In the genomic region with DNA sequence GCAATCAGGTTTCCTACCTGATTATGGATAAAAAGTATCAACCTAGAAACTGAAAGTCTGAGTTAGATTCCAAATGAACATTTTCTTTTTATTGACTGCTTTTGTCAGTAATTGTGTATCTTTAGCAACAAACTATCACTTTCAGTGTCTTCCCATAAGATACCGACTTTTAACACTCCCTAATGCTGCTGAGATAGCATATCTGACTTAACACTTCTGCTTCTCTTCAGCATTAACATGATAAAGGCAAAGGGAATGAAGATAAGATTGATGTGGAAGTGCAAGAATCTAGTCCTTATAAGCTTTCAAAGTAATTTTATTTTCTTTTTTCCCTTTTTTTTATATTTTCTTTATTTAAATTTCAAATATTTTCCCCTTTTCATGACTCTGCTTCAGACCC, we compare ENCODE assay signal across 14 mouse cellular contexts.
"Had no signal": no experiment of that assay in that cellular context is flagged by ENCODE, and none has a peak within 500 bp of the region (broad histone marks: within the 10 kb centered on the region; RNA-seq: fewer than 3 reads in every experiment).

No protein-coding gene starts in this region.

- ATAC-seq: midbrain, embryonic 13.5 days; midbrain, embryonic 15.5 days had no signal

- H3K9ac ChIP-seq: lung, embryonic 14.5 days; midbrain, embryonic 13.5 days; midbrain, embryonic 15.5 days; neural tube, embryonic 12.5 days; stomach, embryonic 15.5 days had no signal

- DNase-seq: lung, adult 18-20 months; lung, embryonic 14.5 days; lung, postnatal 10 days; lung, postnatal 4 days; right cerebral cortex, postnatal 14 days; thymus, adult 2 months; thymus, postnatal 25 days had no signal

- H3K27ac ChIP-seq: midbrain, embryonic 13.5 days; midbrain, embryonic 15.5 days; neural tube, embryonic 12.5 days; stomach, embryonic 15.5 days; stomach, postnatal 0 days had no signal

- H3K27me3 ChIP-seq: megakaryocyte, embryonic 14.5 days; midbrain, embryonic 13.5 days; midbrain, embryonic 15.5 days; neural tube, embryonic 12.5 days; stomach, embryonic 15.5 days had no signal

- H3K4me1 ChIP-seq: megakaryocyte, embryonic 14.5 days; midbrain, embryonic 13.5 days; midbrain, embryonic 15.5 days; neural tube, embryonic 12.5 days; stomach, embryonic 15.5 days had no signal

- H3K4me3 ChIP-seq: megakaryocyte, embryonic 14.5 days; midbrain, embryonic 13.5 days; midbrain, embryonic 15.5 days; neural tube, embryonic 12.5 days; stomach, embryonic 15.5 days had no signal

- H3K4me2 ChIP-seq: lung, embryonic 14.5 days; midbrain, embryonic 11.5 days; midbrain, embryonic 13.5 days; midbrain, embryonic 15.5 days; neural tube, embryonic 12.5 days; stomach, embryonic 15.5 days had no signal

- H3K9me3 ChIP-seq: megakaryocyte, embryonic 14.5 days; midbrain, embryonic 13.5 days; midbrain, embryonic 15.5 days; neural tube, embryonic 12.5 days; stomach, embryonic 15.5 days had no signal

- H3K36me3 ChIP-seq: midbrain, embryonic 13.5 days; midbrain, embryonic 15.5 days; neural tube, embryonic 12.5 days; stomach, embryonic 15.5 days had no signal
